Mouse (Mus musculus) embryonic facial prominence, embryonic 11.5 days (tissue): Measurements from ENCODE around the gene Gm13090. TPM values are rescaled to one million over a fixed set of nuclear protein-coding genes. Genes with fewer than 3 reads are reported as not detected.

Experiments used
- ATAC-seq: fragments of 200-750 bp; cut with Nextera tagmentation; replicated peaks from 2 replicates; pipeline ENCODE4 v1.8.0; 2017; ENCODE audit warnings: low read depth; ENCODE audit not compliant: insufficient number of reproducible peaks, low FRiP score, low TSS enrichment
- DNase-seq: peaks from one replicate; pipeline ENCODE4 v3.0.0-alpha.2; 2015; ENCODE audit warnings: low spot score
- H3K27ac ChIP-seq: fragments of 300-500 bp; sonication (generic); replicated peaks from 2 replicates; pipeline ENCODE4 v1.5.1; 2014; ENCODE audit warnings: mild to moderate bottlenecking, low read depth, low read length, control low read depth
- H3K27me3 ChIP-seq: fragments of 300-500 bp; sonication (generic); 2 replicates; pipeline ENCODE4 v1.6.1; 2014; ENCODE audit warnings: mild to moderate bottlenecking, low read length, moderate library complexity, mixed read lengths; ENCODE audit not compliant: control insufficient read depth, insufficient read depth
- H3K36me3 ChIP-seq: fragments of 300-500 bp; sonication (generic); replicated peaks from 2 replicates; pipeline ENCODE4 v1.6.1; 2014; ENCODE audit warnings: low read depth, mild to moderate bottlenecking, low read length, moderate library complexity, mixed read lengths; ENCODE audit not compliant: control insufficient read depth, insufficient read depth
- H3K4me1 ChIP-seq: fragments of 300-500 bp; sonication (generic); 2 replicates; pipeline ENCODE4 v1.6.1; 2014; ENCODE audit warnings: low read length, mixed read lengths; ENCODE audit not compliant: control insufficient read depth, insufficient read depth
- H3K4me2 ChIP-seq: fragments of 300-500 bp; sonication (generic); 2 replicates; pipeline ENCODE4 v1.6.1; 2014; ENCODE audit warnings: low read depth, mild to moderate bottlenecking, control low read depth, low read length, moderate library complexity
- H3K4me3 ChIP-seq: fragments of 300-500 bp; sonication (generic); 2 replicates; pipeline ENCODE4 v1.5.1; 2014; ENCODE audit warnings: low read depth, low read length, control low read depth
- H3K9ac ChIP-seq: fragments of 300-500 bp; sonication (generic); replicated peaks from 2 replicates; pipeline ENCODE4 v1.6.1; 2014; ENCODE audit warnings: mild to moderate bottlenecking, control low read depth, low read length
- H3K9me3 ChIP-seq: fragments of 300-500 bp; sonication (generic); replicated peaks from 2 replicates; pipeline ENCODE4 v1.6.1; 2016; ENCODE audit warnings: mild to moderate bottlenecking, low read length, inconsistent platforms, mixed read lengths; ENCODE audit not compliant: control insufficient read depth
- WGBS: fragments of 180-500 bp; shearing (Covaris S2); extraction: QIAGEN DNeasy Blood & Tissue Kit; methylation state at CpG from one replicate; pipeline ENCODE4 v1.1.7; 2014; 5-methylcytosine and 5-hydroxymethylcytosine counted together
- polyA plus RNA-seq: library from polyadenylated mRNA; unstranded; fragments of >200 nt; fragmentation: Nextera tagmentation; extraction: Ambion mirVana; gene quantifications from 2 replicates; pipeline ENCODE4 v1.2.1, GENCODE M21; 2014

Gm13090 gene
- polyA plus RNA-seq, 1 experiment from 2014 or later: not detected

GRCm38 (mm10) chr4:151103646-151104045, 14.3 kb downstream of the Gm13090 start:
- no peaks in the 10 kb centered on the region for H3K4me1 ChIP-seq
- no peak overlapping the region for H3K9ac ChIP-seq
- no peak overlapping the region for H3K4me2 ChIP-seq
- H3K27ac ChIP-seq: no peak overlapping the region
- H3K9me3 ChIP-seq: no peaks in the 10 kb centered on the region
- no peaks in the 10 kb centered on the region for H3K36me3 ChIP-seq
- DNase-seq (no peak), ATAC-seq (no peak)
- 86% methylated on average over 11 of the region's 11 CpGs for WGBS
- H3K27me3 ChIP-seq: peaks cover 8% of the 10 kb centered on the region
- no peak overlapping the region for H3K4me3 ChIP-seq

DNA sequence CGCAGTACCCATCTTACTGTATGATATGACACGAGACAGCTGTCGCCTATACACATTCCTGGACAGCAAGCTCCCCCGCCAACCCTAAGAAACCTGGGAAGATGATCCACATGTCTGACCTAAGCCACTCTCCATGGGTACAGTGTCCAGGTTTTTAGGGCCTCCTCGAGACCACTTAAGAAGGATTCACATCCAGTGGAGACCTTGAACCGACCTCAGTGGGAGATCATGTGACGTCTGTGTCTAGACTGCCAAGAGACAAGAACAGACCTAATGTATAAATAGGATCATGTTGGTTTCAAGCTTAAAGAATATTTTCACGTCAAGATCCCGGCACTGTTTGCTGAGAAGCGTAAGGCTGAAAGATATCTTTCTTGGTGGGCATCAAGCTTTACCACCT, 14.8 kb downstream of the Gm13090 start:
- Histone ChIP-seq H3K27ac (no peak overlapping the region), H3K4me2 (no peak overlapping the region), H3K9ac (no peak overlapping the region), H3K9me3 (no peaks in the 10 kb centered on the region), H3K27me3 (peaks cover 8% of the 10 kb centered on the region), H3K4me1 (no peaks in the 10 kb centered on the region), H3K4me3 (no peak overlapping the region), H3K36me3 (no peaks in the 10 kb centered on the region)
- DNase-seq: no peak
- ATAC-seq: no peak
- 87% methylated on average over 10 of the region's 10 CpGs for WGBS

- Histone ChIP-seq H3K4me3 (no peak overlapping the region), H3K4me2 (no peak overlapping the region)
These were observed 16.5 kb downstream of the Gm13090 start for GRCm38 (mm10) chr4:151105886-151106285.

GRCm38 (mm10) chr4:151106468-151106867, 17.1 kb downstream of the Gm13090 start:
- peaks cover 19% of the 10 kb centered on the region for H3K27me3 ChIP-seq
- no peak overlapping the region for H3K27ac ChIP-seq
- no peaks in the 10 kb centered on the region for H3K4me1 ChIP-seq
- H3K9ac ChIP-seq: no peak overlapping the region
- no peaks in the 10 kb centered on the region for H3K36me3 ChIP-seq
- ATAC-seq (no peak), DNase-seq (no peak)
- 36% methylated on average over 10 of the region's 10 CpGs for whole genome bisulfite sequencing
- no peak overlapping the region; the same call in 1 of the 2 replicates for H3K4me3 ChIP-seq
- H3K4me2 ChIP-seq: no peak overlapping the region; the same call in 1 of the 2 replicates
- no peaks in the 10 kb centered on the region for H3K9me3 ChIP-seq

More at GRCm38 (mm10) chr4:151105886-151106285, 16.5 kb downstream of the Gm13090 start:
- ATAC-seq: no peak
- DNase-seq: no peak
- no peak overlapping the region for H3K27ac ChIP-seq
- H3K9ac ChIP-seq: no peak overlapping the region
- WGBS: 89% methylated on average over 6 of the region's 6 CpGs
- H3K27me3 ChIP-seq: peaks cover 19% of the 10 kb centered on the region
- no peaks in the 10 kb centered on the region for H3K9me3 ChIP-seq
- H3K36me3 ChIP-seq: no peaks in the 10 kb centered on the region
- H3K4me1 ChIP-seq: no peaks in the 10 kb centered on the region

- Histone ChIP-seq H3K27me3 (peaks cover 19% of the 10 kb centered on the region), H3K27ac (peak overlapping the region; percentile 52; the same call in 1 of the 2 replicates), H3K9ac (peak overlapping the region; percentile 66), H3K4me2 (peak overlapping the region; percentile 89), H3K36me3 (no peaks in the 10 kb centered on the region), H3K4me3 (peak overlapping the region; percentile 75), H3K4me1 (no peaks in the 10 kb centered on the region), H3K9me3 (no peaks in the 10 kb centered on the region)
- WGBS: 4% methylated on average over 60 of the region's 60 CpGs
- DNase-seq (peak; percentile 60), ATAC-seq (no peak)
These were observed 18.0 kb downstream of the Gm13090 start for GRCm38 (mm10) chr4:151107131-151108001.

DNA sequence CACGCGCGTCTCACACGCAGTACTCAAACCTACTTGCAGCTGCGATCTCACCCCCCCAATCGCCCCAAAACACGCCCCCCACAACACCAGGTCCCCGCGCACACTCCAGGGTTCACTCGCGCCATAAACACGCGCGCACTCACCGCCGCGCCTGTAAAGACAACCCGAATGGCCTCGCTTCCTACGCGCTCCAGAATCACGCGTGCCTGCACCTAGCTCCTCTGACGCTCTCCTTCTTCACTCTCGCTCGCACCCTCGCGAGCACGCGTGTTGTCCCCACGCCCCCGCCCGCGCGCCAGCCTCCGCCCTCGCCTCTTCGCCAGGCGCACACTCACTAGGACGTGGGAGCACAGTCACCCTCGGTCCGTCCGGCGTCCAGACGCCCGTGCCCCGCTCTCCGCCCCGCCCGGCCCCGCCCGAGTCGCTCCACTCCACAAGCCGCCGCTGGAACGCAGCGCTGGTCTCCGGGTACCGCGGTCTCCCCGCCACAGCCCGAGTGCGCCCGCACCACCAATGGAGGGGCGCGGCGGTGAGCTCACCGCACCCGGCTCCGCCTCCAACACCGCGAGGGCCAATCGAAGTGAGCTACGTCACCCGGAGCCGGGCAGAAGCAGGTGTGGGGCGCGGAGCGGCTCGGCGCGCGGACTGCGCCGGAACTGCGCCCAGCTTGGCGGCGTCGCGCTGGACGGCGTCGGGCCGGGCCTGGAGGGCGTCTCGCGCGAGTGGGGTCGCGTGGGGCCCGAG, 18.8 kb downstream of the Gm13090 start:
- Histone ChIP-seq H3K4me2 (peak overlapping the region; percentile 89), H3K9me3 (no peaks in the 10 kb centered on the region), H3K9ac (peak overlapping the region; percentile 66), H3K27ac (peak overlapping the region; percentile 52; the same call in 1 of the 2 replicates), H3K4me1 (no peaks in the 10 kb centered on the region), H3K4me3 (peak overlapping the region; percentile 75), H3K36me3 (no peaks in the 10 kb centered on the region), H3K27me3 (peaks cover 19% of the 10 kb centered on the region)
- WGBS: under 1% methylated on average over 99 of the region's 101 CpGs
- ATAC-seq: peak; percentile 98
- DNase-seq: peak; percentile 96

- peak; percentile 35 for ATAC-seq
- Histone ChIP-seq H3K27me3 (peaks cover 19% of the 10 kb centered on the region), H3K4me1 (no peaks in the 10 kb centered on the region), H3K27ac (no peak overlapping the region), H3K4me2 (peak overlapping the region; percentile 89), H3K9me3 (no peaks in the 10 kb centered on the region), H3K9ac (peak overlapping the region; percentile 59), H3K4me3 (peak overlapping the region; percentile 75), H3K36me3 (no peaks in the 10 kb centered on the region)
- DNase-seq: no peak
- WGBS: 8% methylated on average over 10 of the region's 20 CpGs
These were observed 19.5 kb downstream of the Gm13090 start for GRCm38 (mm10) chr4:151108834-151109241.

- 65% methylated on average over 8 of the region's 8 CpGs for WGBS
- DNase-seq (no peak), ATAC-seq (no peak)
- Histone ChIP-seq H3K9ac (no peak overlapping the region), H3K27me3 (peaks cover 19% of the 10 kb centered on the region), H3K4me2 (no peak overlapping the region), H3K4me3 (no peak overlapping the region), H3K36me3 (no peaks in the 10 kb centered on the region), H3K9me3 (no peaks in the 10 kb centered on the region), H3K4me1 (no peaks in the 10 kb centered on the region), H3K27ac (no peak overlapping the region)
These were observed 21.9 kb downstream of the Gm13090 start for GRCm38 (mm10) chr4:151111226-151111625.
